8 mouse cellular contexts compared by ENCODE assay signal in genomic region chr4:137676057-137676456, GRCm38 (mm10). TPM values are rescaled to one million over a fixed set of nuclear protein-coding genes. Genes with fewer than 3 reads are reported as not detected.
DNase-seq lines count a peak whose midpoint lies in the region; ATAC-seq and TF ChIP-seq lines count a peak whose summit lies in the region.

No protein-coding gene starts in this region.

- peak; percentile 65 for TF ChIP-seq CTCF in G1E (IDR thresholded peaks at IDR 0.05; ENCODE audit: low read depth, low read length)
- peak; percentile 98 for TF ChIP-seq CTCF in gastrocnemius, adult 2 months (IDR thresholded peaks at IDR 0.05)
- TF ChIP-seq CTCF in kidney, postnatal 0 days (IDR thresholded peaks at IDR 0.05; ENCODE audit: low read depth) = peak; percentile 86

- H3K36me3 ChIP-seq in G1E (replicated peaks) = no peaks in the 10 kb centered on the region
- H3K36me3 ChIP-seq in kidney, postnatal 0 days (ENCODE audit: insufficient read depth, low read length) = no peaks in the 10 kb centered on the region
- no peaks in the 10 kb centered on the region for H3K36me3 ChIP-seq in lung, embryonic 16.5 days (ENCODE audit: control insufficient read depth, insufficient read depth, low read length)

- peaks cover 4% of the 10 kb centered on the region; the same call in 1 of the 2 replicates for H3K27me3 ChIP-seq in G1E (ENCODE audit: insufficient read depth, low read length)
- no peaks in the 10 kb centered on the region for H3K27me3 ChIP-seq in kidney, postnatal 0 days (ENCODE audit: insufficient read depth, low read length)
- peaks cover 12% of the 10 kb centered on the region for H3K27me3 ChIP-seq in lung, embryonic 16.5 days (ENCODE audit: control insufficient read depth, insufficient read depth, low read depth, low read length)

- WGBS in kidney, postnatal 0 days = 8% methylated on average over 11 of the region's 11 CpGs
- WGBS in lung, embryonic 16.5 days = 6% methylated on average over 11 of the region's 11 CpGs

- no peak overlapping the region for H3K27ac ChIP-seq in gastrocnemius, adult 2 months
- H3K27ac ChIP-seq in kidney, postnatal 0 days = no peak overlapping the region
- H3K27ac ChIP-seq in lung, embryonic 16.5 days (ENCODE audit: low read length) = no peak overlapping the region

- H3K4me2 ChIP-seq in kidney, postnatal 0 days (ENCODE audit: low read length) = no peak overlapping the region
- H3K4me2 ChIP-seq in lung, embryonic 16.5 days (ENCODE audit: low read depth, low read length) = no peak overlapping the region

- intact Hi-C loops in gastrocnemius, adult 2 months (cut with DNase I) = loop anchor here (1.0 to 2.0 kb wide), 2 partner anchors 47 to 159 kb away; no protein-coding TSS in a partner anchor

- no peaks in the 10 kb centered on the region for H3K4me1 ChIP-seq in G1E (ENCODE audit: insufficient read depth, low read depth, low read length)
- H3K4me1 ChIP-seq in kidney, postnatal 0 days (replicated peaks; ENCODE audit: insufficient read depth, low read length) = no peaks in the 10 kb centered on the region
- H3K4me1 ChIP-seq in lung, embryonic 16.5 days (replicated peaks; ENCODE audit: control insufficient read depth, insufficient read depth, low read length) = peaks cover under 1% of the 10 kb centered on the region; the same call in 1 of the 2 replicates

- no peak overlapping the region for H3K9ac ChIP-seq in kidney, postnatal 0 days (ENCODE audit: low read depth, low read length)
- H3K9ac ChIP-seq in lung, embryonic 16.5 days (ENCODE audit: low read length) = no peak overlapping the region

- DNase-seq in 3T3-L1 (ENCODE audit: low read depth, low spot score) (peak; percentile 71), G1E (ENCODE audit: low spot score) (peak; percentile 46)
- DNase-seq in cerebellum, adult 9-11 months = peak; percentile 82
- DNase-seq in gastrocnemius, adult 2 months = peak; percentile 76
- DNase-seq in kidney, postnatal 0 days (ENCODE audit: low spot score) = peak; percentile 82
- DNase-seq in ovary, postnatal 36 days (ENCODE audit: low spot score) = peak; percentile 77
- DNase-seq in thymus, postnatal 36 days = peak; percentile 59 to 65

- no peak for ATAC-seq in G1E (ENCODE audit: extremely low read depth, insufficient number of reproducible peaks, low FRiP score, poor library complexity, severe bottlenecking)
- ATAC-seq in kidney, postnatal 0 days (replicated peaks; ENCODE audit: low FRiP score, low read depth) = no peak
- ATAC-seq in lung, embryonic 16.5 days (ENCODE audit: low read depth) = peak; percentile 48; the same call in 1 of the 2 replicates

- no peak overlapping the region for H3K4me3 ChIP-seq in G1E (ENCODE audit: low read depth, low read length)
- no peak overlapping the region for H3K4me3 ChIP-seq in gastrocnemius, adult 2 months
- H3K4me3 ChIP-seq in kidney, postnatal 0 days (replicated peaks; ENCODE audit: low read depth, low read length) = no peak overlapping the region
- no peak overlapping the region for H3K4me3 ChIP-seq in lung, embryonic 16.5 days (ENCODE audit: low read length)

- H3K9me3 ChIP-seq in G1E (replicated peaks) = no peaks in the 10 kb centered on the region
- no peaks in the 10 kb centered on the region for H3K9me3 ChIP-seq in kidney, postnatal 0 days (replicated peaks; ENCODE audit: low read length)
- no peaks in the 10 kb centered on the region for H3K9me3 ChIP-seq in lung, embryonic 16.5 days (ENCODE audit: control insufficient read depth, low read length)

RNA-seq across cellular contexts. Expression of gene Rap1gap, which starts 11.5 kb away (rescaled TPM):
- total RNA-seq in G1E (2014; fragmentation: Nextera tagmentation) (not detected in 2 replicates), G1E (2017) (not detected in 2 replicates)
- not detected in 2 replicates for polyA plus RNA-seq in G1E (2012)
- total RNA-seq in gastrocnemius, adult 2 months (2021) = 1 to 10 TPM; 4.4 to 8.6 TPM
- 28.5 and 30.6 TPM in 2 replicates for polyA plus RNA-seq in kidney, postnatal 0 days (2015; fragmentation: Nextera tagmentation; extraction: Ambion mirVana)
- polyA plus RNA-seq in lung, embryonic 16.5 days (2015; fragmentation: Nextera tagmentation; extraction: Ambion mirVana) = 8.7 and 14.0 TPM in 2 replicates
